Mouse (Mus musculus) heart, postnatal 0 days (tissue): ENCODE results near the gene Ctrc. TPM values are rescaled to one million over a fixed set of nuclear protein-coding genes. Genes with fewer than 3 reads are reported as not detected.
A peak's percentile ranks its signal among the peaks of the same experiment; 100 is the strongest.

Experiments used
- ATAC-seq: fragments of 200-750 bp; cut with Nextera tagmentation; 2 replicates; pipeline ENCODE4 v1.8.0; 2017; ENCODE audit warnings: low read depth, moderate number of reproducible peaks, moderate library complexity; ENCODE audit not compliant: insufficient read depth
- DNase-seq: peaks from one replicate; pipeline ENCODE4 v3.0.0-alpha.2; 2016; ENCODE audit warnings: low spot score
- H3K27ac ChIP-seq: fragments of 300-500 bp; sonication (generic); 2 replicates; pipeline ENCODE4 v1.5.1; 2014; ENCODE audit warnings: low read depth, mild to moderate bottlenecking
- H3K27me3 ChIP-seq: fragments of 300-500 bp; sonication (generic); 2 replicates; pipeline ENCODE4 v1.6.1; 2014; ENCODE audit warnings: low read length, mixed read lengths; ENCODE audit not compliant: control insufficient read depth, insufficient read depth
- H3K36me3 ChIP-seq: fragments of 300-500 bp; sonication (generic); replicated peaks from 2 replicates; pipeline ENCODE4 v1.6.1; 2014; ENCODE audit warnings: low read length, mixed read lengths; ENCODE audit not compliant: control insufficient read depth, insufficient read depth
- H3K4me1 ChIP-seq: fragments of 300-500 bp; sonication (generic); 2 replicates; pipeline ENCODE4 v1.6.1; 2014; ENCODE audit warnings: antibody characterized with exemption; ENCODE audit not compliant: control insufficient read depth, insufficient read depth
- H3K4me2 ChIP-seq: fragments of 300-500 bp; sonication (generic); 2 replicates; pipeline ENCODE4 v1.6.1; 2014; ENCODE audit warnings: low read depth, mild to moderate bottlenecking, low read length, moderate library complexity
- H3K4me3 ChIP-seq: fragments of 300-500 bp; sonication (generic); 2 replicates; pipeline ENCODE4 v1.5.1; 2014; ENCODE audit warnings: low read depth, low read length
- H3K9ac ChIP-seq: fragments of 300-500 bp; sonication (generic); replicated peaks from 2 replicates; pipeline ENCODE4 v1.6.1; 2014; ENCODE audit warnings: low read depth, low read length, mixed read lengths
- H3K9me3 ChIP-seq: fragments of 300-500 bp; sonication (generic); replicated peaks from 2 replicates; pipeline ENCODE4 v1.6.1; 2016; ENCODE audit warnings: low read length; ENCODE audit not compliant: control insufficient read depth
- CTCF ChIP-seq: IDR thresholded peaks from 2 replicates; pipeline ENCODE4 v1.5.1; 2016; ENCODE audit warnings: antibody characterized with exemption, control low read depth, low read depth
- EP300 ChIP-seq: IDR thresholded peaks from 2 replicates; pipeline ENCODE4 v1.6.1; 2016; ENCODE audit warnings: antibody characterized with exemption, low read depth
- WGBS: fragments of 180-500 bp; shearing (Covaris S2); extraction: QIAGEN DNeasy Blood & Tissue Kit; methylation state at CpG from one replicate; pipeline ENCODE4 v1.1.7; 2014; 5-methylcytosine and 5-hydroxymethylcytosine counted together
- polyA plus RNA-seq: library from polyadenylated mRNA; unstranded; fragments of >200 nt; fragmentation: Nextera tagmentation; extraction: Ambion mirVana; gene quantifications from 2 replicates; pipeline ENCODE4 v1.2.1, GENCODE M21; 2015
- total RNA-seq: library from RNA; depleted of rRNA; stranded (reverse); fragments of >200 nt; gene quantifications from 2 replicates; pipeline ENCODE4 v1.2.3, GENCODE M21; 2014; ENCODE audit warnings: low replicate concordance

The Ctrc gene
- total and polyA plus RNA-seq, 2 experiments from 2014 or later, result not detected

DNA sequence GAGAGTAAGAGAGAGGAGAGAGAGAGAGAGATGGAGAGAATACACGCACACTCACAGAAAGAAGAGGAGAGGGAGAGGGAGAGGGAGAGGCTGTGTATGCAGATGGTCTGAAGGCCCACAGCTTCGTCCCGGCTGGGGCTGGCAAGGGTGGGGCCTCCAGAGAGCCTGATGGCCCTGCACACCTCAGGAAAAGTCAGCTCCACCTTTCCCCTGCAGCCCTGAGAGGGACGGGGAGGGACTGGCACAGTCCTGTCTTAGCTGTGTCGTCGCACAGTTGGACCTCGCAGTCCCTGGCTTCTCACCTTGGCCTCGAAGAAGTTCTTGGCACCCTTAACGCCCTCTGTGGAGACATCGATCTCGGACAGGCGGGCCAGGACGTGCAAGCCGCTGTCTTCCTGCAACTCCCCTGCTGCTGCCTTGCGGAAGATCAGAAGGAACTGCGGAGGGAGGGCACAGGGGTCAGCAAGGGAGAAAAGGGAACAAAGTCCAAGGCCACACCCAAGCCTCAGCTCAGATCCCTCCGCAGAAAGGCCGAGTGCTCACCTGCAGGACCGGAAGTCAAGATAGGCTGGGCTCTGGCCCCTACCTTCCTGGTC lies 14.2 kb upstream of the Ctrc start:
- no peak for TF ChIP-seq CTCF
- TF ChIP-seq EP300, result no peak
- H3K27ac ChIP-seq, result no peak overlapping the region
- ATAC-seq, result no peak
- peaks cover 26% of the 10 kb centered on the region for H3K36me3 ChIP-seq
- no peak overlapping the region for H3K9ac ChIP-seq
- no peak overlapping the region for H3K4me3 ChIP-seq
- H3K4me2 ChIP-seq, result no peak overlapping the region
- no peaks in the 10 kb centered on the region for H3K27me3 ChIP-seq
- peaks cover 9% of the 10 kb centered on the region; the same call in 1 of the 2 replicates for H3K4me1 ChIP-seq
- 85% methylated on average over 19 of the region's 19 CpGs for WGBS
- DNase-seq, result no peak
- no peaks in the 10 kb centered on the region for H3K9me3 ChIP-seq

DNA sequence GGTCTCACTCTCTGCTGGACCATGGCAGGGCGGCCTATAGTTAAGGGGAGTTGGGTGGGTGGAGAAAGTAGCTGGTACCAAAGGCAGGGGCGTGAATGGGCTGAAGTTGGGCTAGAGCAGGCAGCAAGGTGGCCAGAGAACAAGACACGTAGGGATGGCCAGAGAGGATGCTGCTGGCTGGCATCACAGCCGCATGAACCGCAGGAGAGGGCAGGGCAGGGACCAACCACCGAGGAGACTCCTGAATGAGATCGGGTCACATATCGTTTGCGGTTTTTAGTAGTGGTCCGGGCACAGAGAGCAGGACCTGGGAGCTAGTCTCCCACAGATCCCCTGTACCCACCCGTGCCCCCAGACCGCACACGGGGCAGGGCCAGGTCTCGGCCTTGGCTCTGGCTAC lies 13.2 kb upstream of the Ctrc start:
- H3K27ac ChIP-seq, result no peak overlapping the region
- no peak overlapping the region for H3K4me2 ChIP-seq
- WGBS, result 95% methylated on average over 14 of the region's 14 CpGs
- ATAC-seq, result no peak
- DNase-seq, result no peak
- no peaks in the 10 kb centered on the region for H3K27me3 ChIP-seq
- TF ChIP-seq EP300 (no peak), CTCF (no peak)
- no peaks in the 10 kb centered on the region for H3K9me3 ChIP-seq
- no peak overlapping the region for H3K4me3 ChIP-seq
- H3K9ac ChIP-seq, result no peak overlapping the region
- H3K36me3 ChIP-seq, result peaks cover 26% of the 10 kb centered on the region
- H3K4me1 ChIP-seq, result peaks cover 9% of the 10 kb centered on the region; the same call in 1 of the 2 replicates

DNA sequence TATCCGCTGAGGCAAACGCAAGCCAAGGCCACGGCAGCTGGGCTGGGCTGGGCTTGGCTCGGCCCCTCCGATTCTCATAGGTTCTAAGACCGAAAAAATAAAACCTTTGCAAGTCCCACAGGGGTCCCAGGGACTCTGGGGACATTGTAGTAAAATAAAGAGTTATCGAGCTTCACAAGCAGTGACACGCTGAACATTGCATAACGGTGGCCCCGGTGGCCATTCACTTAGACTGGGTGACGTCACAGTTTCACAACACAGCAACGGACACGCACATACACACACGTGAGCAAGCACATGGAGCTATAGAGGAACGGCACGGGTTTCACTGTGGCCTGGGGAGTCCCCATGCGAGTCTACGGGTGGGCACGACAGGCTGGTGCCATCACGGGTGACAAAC lies 12.3 kb upstream of the Ctrc start:
- Histone ChIP-seq H3K27me3 (no peaks in the 10 kb centered on the region), H3K4me2 (no peak overlapping the region), H3K27ac (no peak overlapping the region), H3K9ac (no peak overlapping the region), H3K4me1 (peaks cover 5% of the 10 kb centered on the region; the same call in 1 of the 2 replicates), H3K4me3 (no peak overlapping the region), H3K36me3 (peaks cover 26% of the 10 kb centered on the region), H3K9me3 (no peaks in the 10 kb centered on the region)
- ATAC-seq, result no peak
- no peak for DNase-seq
- WGBS, result 89% methylated on average over 20 of the region's 20 CpGs
- no peak for TF ChIP-seq CTCF
- TF ChIP-seq EP300, result no peak

DNA sequence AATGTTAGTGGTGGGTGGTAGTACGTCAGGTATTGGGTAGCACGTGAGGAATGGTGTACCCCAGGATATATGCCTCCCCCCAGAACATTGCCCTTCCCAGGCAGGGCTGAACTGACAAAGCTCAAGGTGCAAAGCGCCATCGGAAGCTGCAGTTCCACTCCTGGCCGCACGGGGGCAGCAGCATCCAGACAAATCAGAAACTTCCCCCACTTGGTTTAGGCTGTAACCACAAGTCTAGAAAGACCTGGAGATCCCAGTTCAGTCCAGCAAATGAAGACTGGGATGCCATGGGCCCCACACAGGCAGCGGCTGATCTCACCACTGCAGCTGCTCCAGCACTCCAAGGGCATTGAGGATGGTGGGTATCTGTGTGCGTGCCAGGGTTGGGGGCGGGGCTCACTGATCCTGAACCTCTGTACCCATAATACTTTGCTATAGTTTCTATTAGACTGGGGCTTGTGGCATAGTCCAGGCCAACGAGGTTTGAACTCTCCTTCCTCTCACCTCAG lies 11.3 kb upstream of the Ctrc start:
- H3K36me3 ChIP-seq, result peaks cover 26% of the 10 kb centered on the region
- peak; percentile 72 for DNase-seq
- no peaks in the 10 kb centered on the region for H3K4me1 ChIP-seq
- H3K9ac ChIP-seq, result no peak overlapping the region
- peak overlapping the region; percentile 27; the same call in 1 of the 2 replicates for H3K27ac ChIP-seq
- H3K9me3 ChIP-seq, result no peaks in the 10 kb centered on the region
- TF ChIP-seq EP300, result no peak
- TF ChIP-seq CTCF, result peak; percentile 97
- WGBS, result 16% methylated on average over 10 of the region's 10 CpGs
- no peak overlapping the region for H3K4me3 ChIP-seq
- no peak overlapping the region for H3K4me2 ChIP-seq
- no peaks in the 10 kb centered on the region for H3K27me3 ChIP-seq
- ATAC-seq, result peak; percentile 73

DNA sequence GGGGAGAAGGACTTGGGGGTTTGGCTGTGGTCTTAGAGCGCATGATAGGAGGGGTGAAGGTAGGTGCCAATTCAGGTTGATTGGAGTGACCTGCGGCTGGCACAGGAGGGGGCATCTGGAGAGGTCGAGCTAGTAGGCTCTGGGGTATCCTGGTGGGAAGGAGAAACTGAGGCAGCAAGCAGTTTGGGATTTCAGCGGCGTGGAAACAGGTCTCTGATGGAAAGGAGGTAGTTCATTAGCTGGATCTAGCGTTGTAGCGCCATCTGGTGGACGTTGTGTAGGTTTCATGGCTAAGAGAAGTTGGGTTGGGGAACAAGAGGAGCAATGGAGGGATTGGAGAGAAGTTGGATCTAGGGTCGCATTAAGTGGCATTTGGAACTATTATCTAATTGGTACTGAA lies 7.3 kb upstream of the Ctrc start:
- DNase-seq (no peak), ATAC-seq (no peak)
- Histone ChIP-seq H3K4me1 (no peaks in the 10 kb centered on the region), H3K9ac (no peak overlapping the region), H3K27ac (no peak overlapping the region), H3K9me3 (no peaks in the 10 kb centered on the region), H3K27me3 (no peaks in the 10 kb centered on the region), H3K4me2 (no peak overlapping the region), H3K4me3 (no peak overlapping the region), H3K36me3 (0 out of 2 replicates have a peak, but pooled peaks cover under 1% of the 10 kb centered on the region)
- TF ChIP-seq CTCF (peak; percentile 84), EP300 (no peak)
- 64% methylated on average over 9 of the region's 9 CpGs for WGBS

DNA sequence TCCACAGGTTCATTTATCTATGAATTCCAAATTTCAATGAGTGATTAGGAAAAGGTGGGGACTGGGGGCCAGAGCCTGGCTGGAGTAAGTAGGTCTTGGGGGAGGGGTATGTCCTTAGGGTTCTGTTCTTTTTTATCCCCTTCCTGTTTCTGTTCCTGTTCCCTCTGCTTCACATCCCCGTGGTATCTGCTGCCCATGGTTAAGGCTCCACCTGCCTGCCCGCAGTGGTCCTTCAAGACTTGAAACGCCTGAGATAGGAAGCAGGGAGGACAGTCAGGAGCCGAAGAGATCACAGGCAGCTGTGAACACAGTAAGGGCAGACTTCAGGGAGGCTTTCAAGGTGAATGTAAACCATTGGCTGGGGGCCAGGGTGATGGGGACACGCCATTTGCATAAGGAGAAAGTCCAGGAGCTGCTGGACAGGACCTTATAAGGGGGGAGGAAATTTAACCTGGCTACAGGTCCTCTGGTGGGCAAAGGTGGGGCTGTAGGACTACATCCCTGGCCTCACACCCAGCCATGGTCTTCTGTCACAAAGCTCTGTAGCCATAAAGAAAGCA lies 11.5 kb downstream of the Ctrc start:
- TF ChIP-seq CTCF (no peak), EP300 (no peak)
- Histone ChIP-seq H3K9ac (no peak overlapping the region), H3K4me1 (no peaks in the 10 kb centered on the region), H3K27ac (no peak overlapping the region), H3K9me3 (no peaks in the 10 kb centered on the region), H3K27me3 (no peaks in the 10 kb centered on the region), H3K4me2 (no peak overlapping the region), H3K4me3 (no peak overlapping the region), H3K36me3 (no peaks in the 10 kb centered on the region)
- ATAC-seq, result no peak
- 53% methylated on average over 5 of the region's 5 CpGs for WGBS
- no peak for DNase-seq
